In genomic region chr1:97903912-97904460, GRCm38 (mm10) we compare ENCODE assay signal across 25 mouse cellular contexts.
DNase-seq lines count a peak whose midpoint lies in the region; ATAC-seq lines count a peak whose summit lies in the region.
"Had no signal": no experiment of that assay in that cellular context is flagged by ENCODE, and none has a peak within 500 bp of the region (broad histone marks: within the 10 kb centered on the region; RNA-seq: fewer than 3 reads in every experiment).

No protein-coding gene starts in this region.

- no peak overlapping the region for H3K9ac ChIP-seq in kidney, embryonic 15.5 days
- H3K9ac ChIP-seq: embryonic facial prominence, embryonic 12.5 days; forebrain, embryonic 15.5 days; hindbrain, embryonic 13.5 days; limb, embryonic 12.5 days; liver, embryonic 15.5 days had no signal

- H3K27ac ChIP-seq in kidney, embryonic 15.5 days = no peak overlapping the region
- H3K27ac ChIP-seq: embryonic facial prominence, embryonic 12.5 days; forebrain, embryonic 15.5 days; hindbrain, embryonic 13.5 days; left cerebral cortex, adult 2 months; limb, embryonic 12.5 days; liver, embryonic 15.5 days had no signal

- WGBS in kidney, embryonic 15.5 days = 29% methylated on average over 7 of the region's 7 CpGs

- H3K9me3 ChIP-seq in kidney, embryonic 15.5 days (replicated peaks) = no peaks in the 10 kb centered on the region
- H3K9me3 ChIP-seq: embryonic facial prominence, embryonic 12.5 days; forebrain, embryonic 15.5 days; hindbrain, embryonic 13.5 days; limb, embryonic 12.5 days; liver, embryonic 15.5 days had no signal

- no peaks in the 10 kb centered on the region for H3K36me3 ChIP-seq in kidney, embryonic 15.5 days
- H3K36me3 ChIP-seq: embryonic facial prominence, embryonic 12.5 days; G1E; hindbrain, embryonic 13.5 days; limb, embryonic 12.5 days; liver, embryonic 15.5 days had no signal

- DNase-seq in heart, adult 11 months = peak; percentile 43
- no peak for DNase-seq in heart, postnatal 36 days
- DNase-seq in kidney, postnatal 25 days = no peak
- peak; percentile 55 for DNase-seq in adrenal gland, postnatal 14 days
- DNase-seq in kidney, postnatal 14 days = peak; percentile 33
- DNase-seq in cerebellum, adult 9-10 months = no peak
- DNase-seq: cerebellum, adult 2 months; cerebellum, postnatal 36 days; embryo, embryonic 11 days; gastrocnemius, postnatal 25 days; heart, adult 18-20 months; heart, postnatal 4 days; lung, postnatal 36 days; thymus, postnatal 4 days had no signal

- intact Hi-C loops in heart, postnatal 36 days (cut with DNase I) = no loop called here

- peaks cover 4% of the 10 kb centered on the region; the same call in 1 of the 2 replicates for H3K4me1 ChIP-seq in kidney, embryonic 15.5 days
- H3K4me1 ChIP-seq: embryonic facial prominence, embryonic 12.5 days; forebrain, embryonic 15.5 days; hindbrain, embryonic 13.5 days; limb, embryonic 12.5 days; liver, embryonic 15.5 days had no signal

- H3K27me3 ChIP-seq in kidney, embryonic 15.5 days = no peaks in the 10 kb centered on the region
- H3K27me3 ChIP-seq: embryonic facial prominence, embryonic 12.5 days; forebrain, embryonic 15.5 days; hindbrain, embryonic 13.5 days; limb, embryonic 12.5 days; liver, embryonic 15.5 days had no signal

- H3K4me3 ChIP-seq in kidney, embryonic 15.5 days (replicated peaks) = no peak overlapping the region
- H3K4me3 ChIP-seq: embryonic facial prominence, embryonic 12.5 days; forebrain, embryonic 15.5 days; hindbrain, embryonic 13.5 days; left cerebral cortex, adult 2 months; limb, embryonic 12.5 days; liver, embryonic 15.5 days had no signal

- H3K4me2 ChIP-seq in kidney, embryonic 15.5 days = no peak overlapping the region
- H3K4me2 ChIP-seq: embryonic facial prominence, embryonic 12.5 days; forebrain, embryonic 15.5 days; heart, embryonic 11.5 days; hindbrain, embryonic 13.5 days; limb, embryonic 12.5 days; liver, embryonic 15.5 days; midbrain, embryonic 11.5 days had no signal

- ATAC-seq in kidney, embryonic 15.5 days (replicated peaks; ENCODE audit: low FRiP score) = peak; percentile 80; the same call in 1 of the 2 replicates
- ATAC-seq: forebrain, embryonic 15.5 days; midbrain, embryonic 16.5 days had no signal

Comparison
In these comparisons a context has a peak if more than half of its experiments do, and no peak if none do; other contexts are left out.
1. DNase-seq: peak in heart, adult 11 months (single experiment), adrenal gland, postnatal 14 days (single experiment) and kidney, postnatal 14 days (single experiment); none in heart, postnatal 36 days (0 of 2), kidney, postnatal 25 days (0 of 2) and cerebellum, adult 9-10 months (single experiment).